Mouse (Mus musculus) heart, adult 2 months (tissue): ENCODE measurements around the gene Caml. TPM values are rescaled to one million over a fixed set of nuclear protein-coding genes. Genes with fewer than 3 reads are reported as not detected.
"Not testable (repeated sequence)": the region's sequence is repeated elsewhere in the genome, so short reads cannot be mapped to it uniquely, and the experiment has no call there.

Experiments
- DNase-seq, 2 experiments: peaks; one replicate each; pipeline ENCODE4 v3.0.0; 2021
- H3K27ac ChIP-seq: fragments of 200-600 bp; 2 replicates; pipeline ENCODE4 v1.8.1; 2022
- H3K27me3 ChIP-seq: fragments of 200-500 bp; 2 replicates; pipeline ENCODE4 v1.6.1; 2012; ENCODE audit warnings: mild to moderate bottlenecking, low read length, inconsistent platforms, mixed read lengths; ENCODE audit not compliant: control insufficient read depth, insufficient read depth
- H3K36me3 ChIP-seq: fragments of 200-500 bp; 2 replicates; pipeline ENCODE4 v1.6.1; 2012; ENCODE audit warnings: low read length, inconsistent platforms; ENCODE audit not compliant: control insufficient read depth, insufficient read depth
- H3K4me1 ChIP-seq: fragments of 200-500 bp; 2 replicates; pipeline ENCODE4 v1.6.1; 2011; ENCODE audit warnings: low read length; ENCODE audit not compliant: control insufficient read depth, insufficient read depth
- H3K4me3 ChIP-seq: fragments of 200-600 bp; 2 replicates; pipeline ENCODE4 v1.8.1; 2022
- H3K79me2 ChIP-seq: fragments of 200-500 bp; replicated peaks from 2 replicates; pipeline ENCODE4 v1.6.1; 2012; ENCODE audit warnings: mild to moderate bottlenecking, inconsistent platforms, low read length, moderate library complexity, mixed read lengths; ENCODE audit not compliant: control insufficient read depth, insufficient read depth
- H3K9ac ChIP-seq: fragments of 200-500 bp; 2 replicates; pipeline ENCODE4 v1.6.1; 2012; ENCODE audit warnings: low read depth, mild to moderate bottlenecking, control low read depth, inconsistent platforms, low read length, mixed read lengths
- CTCF ChIP-seq: fragments of 200-600 bp; IDR thresholded peaks from 2 replicates; pipeline ENCODE4 v1.8.1; 2022; ENCODE audit warnings: antibody characterized with exemption, mild to moderate bottlenecking, moderate library complexity
- EP300 ChIP-seq: fragments of 200-500 bp; IDR thresholded peaks from 2 replicates; pipeline ENCODE4 v1.6.1; 2011; ENCODE audit warnings: low read depth, low read length, control low read depth; ENCODE audit not compliant: insufficient read depth
- POLR2A ChIP-seq: fragments of 200-500 bp; IDR thresholded peaks from 2 replicates; pipeline ENCODE4 v1.6.1; 2011; ENCODE audit warnings: mild to moderate bottlenecking, low read depth, low read length, control low read depth; ENCODE audit not compliant: insufficient read depth
- WGBS: fragments of 180-500 bp; shearing (Covaris S2); methylation state at CpG from one replicate; pipeline ENCODE4 v1.1.7; 2018; 5-methylcytosine and 5-hydroxymethylcytosine counted together
- intact Hi-C: fragments of 180-260 bp; cut with DNase I; formaldehyde crosslinking; loops from one replicate; pipeline ENCODE4 v1.15.1; 2025
- polyA plus RNA-seq: library from polyadenylated mRNA; depleted of rRNA; stranded (reverse); fragments of >200 nt; gene quantifications from 2 replicates; pipeline ENCODE4 v1.2.3, GENCODE M21; 2012
- total RNA-seq, 2 experiments: library from RNA; stranded (reverse); gene quantifications; 2 replicates each; pipeline ENCODE4 v1.2.3; 2021

Caml gene
- total and polyA plus RNA-seq, 3 experiments, result 10.4 to 11.7 (median 10.9) TPM

- no peak for DNase-seq
- TF ChIP-seq EP300 (no peak), POLR2A (no peak), CTCF (no peak)
- H3K36me3 ChIP-seq, result no peaks in the 10 kb centered on the region
These were observed 15.2 kb upstream of the Caml start for GRCm38 (mm10) chr13:55607624-55608006.

GRCm38 (mm10) chr13:55611996-55612395, 10.8 kb upstream of the Caml start:
- intact Hi-C loops, result no loop called here
- no peaks in the 10 kb centered on the region for H3K27me3 ChIP-seq
- no peak for DNase-seq

More at GRCm38 (mm10) chr13:55607624-55608006, 15.2 kb upstream of the Caml start:
- no peaks in the 10 kb centered on the region for H3K79me2 ChIP-seq
- WGBS, result 91% methylated on average over 2 of the region's 2 CpGs
- H3K27me3 ChIP-seq, result no peaks in the 10 kb centered on the region
- intact Hi-C loops, result no loop called here
- H3K27ac ChIP-seq, result no peak overlapping the region
- H3K9ac ChIP-seq, result no peak overlapping the region
- peaks cover 2% of the 10 kb centered on the region; the same call in 1 of the 2 replicates for H3K4me1 ChIP-seq
- no peak overlapping the region for H3K4me3 ChIP-seq

GRCm38 (mm10) chr13:55613471-55613870, 9.3 kb upstream of the Caml start:
- Histone ChIP-seq H3K27ac (no peak overlapping the region), H3K4me3 (no peak overlapping the region), H3K36me3 (no peaks in the 10 kb centered on the region), H3K27me3 (no peaks in the 10 kb centered on the region), H3K9ac (no peak overlapping the region), H3K79me2 (no peaks in the 10 kb centered on the region), H3K4me1 (peaks cover 2% of the 10 kb centered on the region; the same call in 1 of the 2 replicates)
- 54% methylated on average over 5 of the region's 5 CpGs for WGBS
- no peak for DNase-seq
- TF ChIP-seq POLR2A, result no peak
- TF ChIP-seq EP300, result no peak
- no peak for TF ChIP-seq CTCF
- intact Hi-C loops, result no loop called here

More at GRCm38 (mm10) chr13:55611996-55612395, 10.8 kb upstream of the Caml start:
- Histone ChIP-seq H3K36me3 (no peaks in the 10 kb centered on the region), H3K9ac (no peak overlapping the region), H3K4me1 (peaks cover 2% of the 10 kb centered on the region; the same call in 1 of the 2 replicates), H3K27ac (no peak overlapping the region), H3K4me3 (no peak overlapping the region), H3K79me2 (no peaks in the 10 kb centered on the region)
- 63% methylated on average over 7 of the region's 7 CpGs for WGBS
- TF ChIP-seq POLR2A, result no peak
- no peak for TF ChIP-seq CTCF
- TF ChIP-seq EP300, result no peak

- no peak overlapping the region for H3K27ac ChIP-seq
- H3K9ac ChIP-seq, result no peak overlapping the region
- peaks cover 3% of the 10 kb centered on the region for H3K36me3 ChIP-seq
- no peaks in the 10 kb centered on the region for H3K27me3 ChIP-seq
- no peaks in the 10 kb centered on the region for H3K4me1 ChIP-seq
- WGBS, result 41% methylated on average over 4 of the region's 4 CpGs
- intact Hi-C loops, result no loop called here
- no peak overlapping the region for H3K4me3 ChIP-seq
- peaks cover 1% of the 10 kb centered on the region; the same call in 1 of the 2 replicates for H3K79me2 ChIP-seq
- DNase-seq, result no peak
- TF ChIP-seq POLR2A, result no peak
- TF ChIP-seq EP300, result no peak
- TF ChIP-seq CTCF, result no peak
These were observed 3.5 kb upstream of the Caml start for GRCm38 (mm10) chr13:55619328-55619727.

GRCm38 (mm10) chr13:55620275-55620674, 2.5 kb upstream of the Caml start:
- TF ChIP-seq CTCF (no peak), POLR2A (no peak), EP300 (no peak)
- H3K4me3 ChIP-seq, result no peak overlapping the region
- WGBS, result 77% methylated on average over 2 of the region's 2 CpGs

GRCm38 (mm10) chr13:55622156-55622648, 603 bp upstream of the Caml start:
- intact Hi-C loops, result loop anchor here (2.0 kb wide), 2 partner anchors 21 to 51 kb away; partner anchors contain the start of gene Fam193b
- H3K4me1 ChIP-seq, DNase-seq, H3K79me2 ChIP-seq, H3K27me3 ChIP-seq, H3K36me3 ChIP-seq: not testable (repeated sequence)
- WGBS, result 13% methylated on average over 20 of the region's 20 CpGs
- Histone ChIP-seq H3K9ac (peak overlapping the region; percentile 90), H3K4me3 (peak overlapping the region; percentile 78), H3K27ac (peak overlapping the region; percentile 89)

More at GRCm38 (mm10) chr13:55620275-55620674, 2.5 kb upstream of the Caml start:
- intact Hi-C loops, result no loop called here
- H3K27ac ChIP-seq, result no peak overlapping the region
- peaks cover 4% of the 10 kb centered on the region for H3K36me3 ChIP-seq
- no peaks in the 10 kb centered on the region for H3K4me1 ChIP-seq
- H3K27me3 ChIP-seq, result no peaks in the 10 kb centered on the region
- no peak for DNase-seq
- H3K79me2 ChIP-seq, result peaks cover 3% of the 10 kb centered on the region
- H3K9ac ChIP-seq, result no peak overlapping the region
